Mouse (Mus musculus): ENCODE results near the gene Plekhh3.

DNA sequence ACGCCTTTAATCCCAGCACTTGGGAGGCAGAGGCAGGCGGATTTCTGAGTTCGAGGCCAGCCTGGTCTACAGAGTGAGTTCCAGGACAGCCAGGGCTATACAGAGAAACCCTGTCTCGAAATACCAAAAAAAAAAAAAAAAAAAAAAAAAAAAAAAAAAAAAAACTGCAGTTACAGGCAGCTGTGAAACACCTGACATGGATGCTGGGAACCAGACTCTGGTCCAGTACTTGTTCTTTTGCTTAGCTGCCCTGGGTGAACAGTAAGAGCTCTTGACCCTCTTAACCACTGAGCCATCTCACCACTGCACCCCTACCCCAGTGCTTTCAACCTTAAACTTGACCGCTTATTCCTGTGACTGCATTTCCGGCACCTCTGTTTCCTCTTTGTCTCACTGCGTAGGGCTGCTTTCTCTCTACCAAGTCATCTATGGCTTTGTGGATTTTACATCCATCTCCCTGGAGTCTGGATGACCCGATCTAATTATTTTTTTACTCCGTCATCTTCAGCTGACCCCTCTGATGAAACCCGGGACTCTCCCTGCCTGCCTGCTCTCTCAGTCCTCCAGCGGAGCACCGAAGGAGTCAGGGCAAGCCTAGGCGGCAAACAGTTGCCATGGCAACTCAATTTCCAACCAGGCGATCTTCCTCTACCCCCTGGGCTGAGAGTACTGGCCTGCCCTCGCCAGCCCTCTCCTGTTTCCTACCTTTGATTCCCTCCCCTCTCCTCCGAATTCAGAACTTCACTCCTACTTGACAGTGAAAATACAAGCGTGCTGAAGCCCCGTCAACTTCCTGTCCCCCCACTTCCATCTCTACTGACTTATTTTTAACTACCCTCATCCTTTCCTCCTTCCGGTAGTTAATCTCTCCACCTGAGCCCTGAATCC lies 27.6 kb downstream of the Plekhh3 start:
- TF ChIP-seq POLR2A (IDR thresholded peaks at IDR 0.05; ENCODE audit: borderline replicate concordance, low read depth, low read length), result no peak
- no peak for TF ChIP-seq CTCF (IDR thresholded peaks at IDR 0.05; ENCODE audit: low read depth, low read length)
